Mouse (Mus musculus) spleen, adult 2 months (tissue): ENCODE results near the gene Klhl1.

Experiments used
- CTCF ChIP-seq: fragments of 200-500 bp; IDR thresholded peaks from 2 replicates; pipeline ENCODE4 v1.5.1; 2011; ENCODE audit warnings: mild to moderate bottlenecking, inconsistent platforms; ENCODE audit not compliant: insufficient read depth, insufficient read length, insufficient replicate concordance; ENCODE audit errors: extremely low read depth
- POLR2A ChIP-seq: fragments of 200-500 bp; IDR thresholded peaks from 2 replicates; pipeline ENCODE4 v1.6.1; 2011; ENCODE audit warnings: low read depth, low read length, inconsistent platforms

DNA sequence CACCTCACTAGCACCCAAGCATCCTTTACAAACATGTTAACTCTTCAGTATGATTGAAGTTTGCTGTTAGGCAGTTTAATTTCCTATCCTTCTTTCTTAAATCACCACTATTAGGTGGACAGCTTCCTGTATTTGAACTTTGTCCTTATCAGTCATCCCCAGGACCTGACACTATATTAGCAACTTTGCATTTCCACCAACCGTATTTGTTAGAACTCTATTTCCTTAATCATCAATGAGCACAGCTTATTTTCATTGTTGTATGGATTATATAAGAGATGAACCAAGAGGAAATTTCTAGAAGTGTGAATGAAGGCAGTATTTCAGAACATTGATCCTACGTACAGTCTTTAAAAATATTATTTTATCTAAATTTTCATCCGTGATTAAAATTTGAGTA, 156.2 kb downstream of the Klhl1 start:
- no peak for TF ChIP-seq CTCF
- no peak for TF ChIP-seq POLR2A
